Mouse (Mus musculus): ENCODE measurements at regions not wholly inside any gene's neighbourhood (a gene's known extent, or its start where the extent isn't known, plus 50 kb on each side); places are given as distances from the start of the nearest gene placed in this dataset.
A peak's percentile ranks its signal among the peaks of the same experiment; 100 is the strongest.

DNA sequence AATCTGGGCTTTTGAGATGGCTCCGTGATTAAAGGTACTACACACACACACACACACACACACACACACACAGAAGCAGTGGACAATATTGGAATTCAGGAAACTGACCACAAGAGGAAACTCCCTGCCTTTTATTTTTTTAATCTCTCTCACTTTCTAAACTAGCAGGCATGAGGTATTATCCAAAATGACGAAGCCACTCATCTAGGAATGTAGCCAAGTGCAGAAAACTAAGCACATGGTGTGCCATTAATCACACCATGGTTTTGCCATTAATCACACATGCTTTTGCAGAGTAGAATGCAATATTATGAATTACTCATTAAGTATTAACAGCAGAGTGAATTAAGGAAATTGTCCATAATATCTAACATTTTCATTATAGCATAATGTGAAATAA lies 232.8 kb downstream of the Cenpc1 start:
- DNase-seq (ENCODE audit: low spot score) (no peak), ATAC-seq (replicated peaks; ENCODE audit: low FRiP score, low read depth) (no peak)
- TF ChIP-seq CTCF (IDR thresholded peaks at IDR 0.05; ENCODE audit: low read depth): no peak
- Histone ChIP-seq H3K9ac (ENCODE audit: low read depth, low read length) (no peak overlapping the region), H3K9me3 (replicated peaks; ENCODE audit: low read length) (no peaks in the 10 kb centered on the region), H3K36me3 (ENCODE audit: insufficient read depth, low read length) (no peaks in the 10 kb centered on the region), H3K4me3 (replicated peaks; ENCODE audit: low read depth, low read length) (no peak overlapping the region), H3K4me1 (replicated peaks; ENCODE audit: insufficient read depth, low read length) (no peaks in the 10 kb centered on the region), H3K27ac (no peak overlapping the region), H3K27me3 (ENCODE audit: insufficient read depth, low read length) (no peaks in the 10 kb centered on the region), H3K4me2 (ENCODE audit: low read length) (no peak overlapping the region)
- 58% methylated on average over 2 of the region's 2 CpGs for WGBS

GRCm38 (mm10) chr5:85795531-85796197 lies 269.7 kb downstream of the Cenpc1 start:
- H3K27ac ChIP-seq: no peak overlapping the region
- H3K4me2 ChIP-seq (ENCODE audit: low read length): no peak overlapping the region
- no peak for ATAC-seq (replicated peaks; ENCODE audit: low FRiP score, low read depth)
- H3K27me3 ChIP-seq (ENCODE audit: insufficient read depth, low read length): no peaks in the 10 kb centered on the region
- no peak for TF ChIP-seq CTCF (IDR thresholded peaks at IDR 0.05; ENCODE audit: low read depth)
- H3K36me3 ChIP-seq (ENCODE audit: insufficient read depth, low read length): no peaks in the 10 kb centered on the region
- no peaks in the 10 kb centered on the region for H3K4me1 ChIP-seq (replicated peaks; ENCODE audit: insufficient read depth, low read length)
- 59% methylated on average over 14 of the region's 14 CpGs for WGBS
- no peaks in the 10 kb centered on the region for H3K9me3 ChIP-seq (replicated peaks; ENCODE audit: low read length)
- DNase-seq (ENCODE audit: low spot score): no peak
- no peak overlapping the region for H3K4me3 ChIP-seq (replicated peaks; ENCODE audit: low read depth, low read length)
- no peak overlapping the region for H3K9ac ChIP-seq (ENCODE audit: low read depth, low read length)

DNA sequence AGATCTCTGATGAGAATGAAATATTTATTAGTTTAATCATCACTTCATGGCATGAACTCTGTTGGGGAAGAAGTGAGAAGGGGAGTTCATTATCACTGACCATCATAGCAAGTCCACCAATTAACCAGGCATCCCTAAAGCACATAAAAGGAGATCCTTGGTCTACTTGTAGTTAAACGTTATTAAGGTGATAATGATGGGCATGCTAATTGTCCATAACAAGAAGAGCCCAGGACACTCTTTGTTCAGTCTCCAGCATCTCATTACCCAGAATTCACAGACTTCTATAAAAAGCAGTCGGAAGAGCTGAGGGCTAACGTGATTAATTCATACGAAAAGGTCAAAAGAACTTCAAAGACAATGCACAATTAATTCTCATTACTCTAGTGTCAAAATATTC lies 272.2 kb downstream of the Cenpc1 start:
- DNase-seq (ENCODE audit: low spot score) (no peak), ATAC-seq (replicated peaks; ENCODE audit: low FRiP score, low read depth) (no peak)
- Histone ChIP-seq H3K27me3 (ENCODE audit: insufficient read depth, low read length) (no peaks in the 10 kb centered on the region), H3K9ac (ENCODE audit: low read depth, low read length) (no peak overlapping the region), H3K27ac (no peak overlapping the region), H3K4me3 (replicated peaks; ENCODE audit: low read depth, low read length) (no peak overlapping the region), H3K4me2 (ENCODE audit: low read length) (no peak overlapping the region), H3K36me3 (ENCODE audit: insufficient read depth, low read length) (no peaks in the 10 kb centered on the region), H3K9me3 (replicated peaks; ENCODE audit: low read length) (no peaks in the 10 kb centered on the region), H3K4me1 (replicated peaks; ENCODE audit: insufficient read depth, low read length) (no peaks in the 10 kb centered on the region)
- TF ChIP-seq CTCF (IDR thresholded peaks at IDR 0.05; ENCODE audit: low read depth): no peak
- 84% methylated on average over 4 of the region's 4 CpGs for WGBS

GRCm38 (mm10) chr5:85780730-85781454 lies 284.5 kb downstream of the Cenpc1 start:
- Histone ChIP-seq H3K9me3 (replicated peaks; ENCODE audit: low read length) (no peaks in the 10 kb centered on the region), H3K36me3 (ENCODE audit: insufficient read depth, low read length) (no peaks in the 10 kb centered on the region), H3K4me2 (ENCODE audit: low read length) (no peak overlapping the region), H3K4me1 (replicated peaks; ENCODE audit: insufficient read depth, low read length) (no peaks in the 10 kb centered on the region), H3K27ac (no peak overlapping the region), H3K4me3 (replicated peaks; ENCODE audit: low read depth, low read length) (no peak overlapping the region), H3K27me3 (ENCODE audit: insufficient read depth, low read length) (no peaks in the 10 kb centered on the region), H3K9ac (ENCODE audit: low read depth, low read length) (no peak overlapping the region)
- ATAC-seq (replicated peaks; ENCODE audit: low FRiP score, low read depth) (no peak), DNase-seq (ENCODE audit: low spot score) (peak; percentile 2)
- WGBS: 39% methylated on average over 8 of the region's 8 CpGs
- no peak for TF ChIP-seq CTCF (IDR thresholded peaks at IDR 0.05; ENCODE audit: low read depth)

DNA sequence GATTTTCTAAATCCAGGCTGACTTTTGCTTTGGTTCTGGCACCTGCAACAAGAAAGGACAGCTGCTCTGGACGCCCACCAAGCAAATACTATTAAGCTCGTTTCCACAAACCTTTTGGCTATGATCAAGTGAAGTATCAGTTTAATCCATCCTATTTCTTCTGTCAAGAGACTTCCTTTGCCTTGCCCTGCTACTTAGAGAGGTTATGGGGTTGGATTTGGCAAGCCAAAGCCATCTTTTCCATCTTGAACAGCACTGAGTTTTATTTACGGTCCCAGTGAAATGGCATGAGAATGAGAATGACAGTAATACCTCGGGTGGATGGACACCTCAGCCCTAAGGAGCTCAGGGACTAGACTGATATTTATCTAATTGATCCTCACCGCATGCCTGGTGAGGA lies 285.4 kb downstream of the Cenpc1 start:
- no peak overlapping the region for H3K4me3 ChIP-seq (replicated peaks; ENCODE audit: low read depth, low read length)
- H3K4me2 ChIP-seq (ENCODE audit: low read length): no peak overlapping the region
- no peaks in the 10 kb centered on the region for H3K36me3 ChIP-seq (ENCODE audit: insufficient read depth, low read length)
- H3K27me3 ChIP-seq (ENCODE audit: insufficient read depth, low read length): no peaks in the 10 kb centered on the region
- H3K4me1 ChIP-seq (replicated peaks; ENCODE audit: insufficient read depth, low read length): no peaks in the 10 kb centered on the region
- DNase-seq (ENCODE audit: low spot score) (no peak), ATAC-seq (replicated peaks; ENCODE audit: low FRiP score, low read depth) (no peak)
- no peaks in the 10 kb centered on the region for H3K9me3 ChIP-seq (replicated peaks; ENCODE audit: low read length)
- no peak overlapping the region for H3K9ac ChIP-seq (ENCODE audit: low read depth, low read length)
- no peak for TF ChIP-seq CTCF (IDR thresholded peaks at IDR 0.05; ENCODE audit: low read depth)
- no peak overlapping the region for H3K27ac ChIP-seq
- 63% methylated on average over 5 of the region's 5 CpGs for WGBS

DNA sequence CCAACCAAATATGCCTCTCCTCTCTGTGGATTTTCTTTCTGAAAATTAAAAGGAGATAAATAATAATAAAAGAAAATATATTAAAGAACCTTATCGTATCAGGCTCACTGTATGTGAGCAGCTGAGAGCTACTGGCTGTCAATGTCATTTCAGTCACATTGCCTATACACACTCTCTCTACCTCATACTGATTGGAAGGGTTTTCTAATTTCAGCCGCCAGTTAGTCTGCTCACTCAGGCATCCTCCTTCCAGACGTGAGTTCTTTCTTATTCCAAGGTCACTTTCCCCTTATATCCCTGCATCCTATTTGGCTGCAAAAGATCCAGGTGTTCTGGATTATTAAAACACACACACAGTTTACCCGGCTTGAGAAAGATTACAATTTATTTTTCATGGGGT lies 286.2 kb downstream of the Cenpc1 start:
- no peak for TF ChIP-seq CTCF (IDR thresholded peaks at IDR 0.05; ENCODE audit: low read depth)
- Histone ChIP-seq H3K27ac (no peak overlapping the region), H3K9ac (ENCODE audit: low read depth, low read length) (no peak overlapping the region), H3K4me3 (replicated peaks; ENCODE audit: low read depth, low read length) (no peak overlapping the region), H3K9me3 (replicated peaks; ENCODE audit: low read length) (no peaks in the 10 kb centered on the region), H3K27me3 (ENCODE audit: insufficient read depth, low read length) (no peaks in the 10 kb centered on the region), H3K4me1 (replicated peaks; ENCODE audit: insufficient read depth, low read length) (no peaks in the 10 kb centered on the region), H3K4me2 (ENCODE audit: low read length) (no peak overlapping the region), H3K36me3 (ENCODE audit: insufficient read depth, low read length) (no peaks in the 10 kb centered on the region)
- ATAC-seq (replicated peaks; ENCODE audit: low FRiP score, low read depth) (no peak), DNase-seq (ENCODE audit: low spot score) (no peak)
- 72% methylated on average over 4 of the region's 4 CpGs for WGBS

Data from kidney, postnatal 0 days (tissue).